Mouse (Mus musculus) adrenal gland, adult 18-20 months (tissue): Measurements from ENCODE around the gene Mybpc2. TPM values are rescaled to one million over a fixed set of nuclear protein-coding genes. Genes with fewer than 3 reads are reported as not detected.

Source experiments
- DNase-seq, 2 experiments: peaks; one replicate each; pipeline ENCODE4 v3.0.0; 2021 to 2022; ENCODE audit warnings: low spot score in 2 of 2
- total RNA-seq, 2 experiments: library from RNA; stranded (reverse); gene quantifications; 1 replicate in 1 of 2; 2 replicates in 1 of 2; pipeline ENCODE4 v1.2.3; 2021

Mybpc2 gene
- total RNA-seq, 2 experiments from 2014 or later = 0.93 TPM; not detected in 1

- DNase-seq = no peak
Measured at GRCm38 (mm10) chr7:44547725-44548124, 23.3 kb upstream of the Mybpc2 start.

DNA sequence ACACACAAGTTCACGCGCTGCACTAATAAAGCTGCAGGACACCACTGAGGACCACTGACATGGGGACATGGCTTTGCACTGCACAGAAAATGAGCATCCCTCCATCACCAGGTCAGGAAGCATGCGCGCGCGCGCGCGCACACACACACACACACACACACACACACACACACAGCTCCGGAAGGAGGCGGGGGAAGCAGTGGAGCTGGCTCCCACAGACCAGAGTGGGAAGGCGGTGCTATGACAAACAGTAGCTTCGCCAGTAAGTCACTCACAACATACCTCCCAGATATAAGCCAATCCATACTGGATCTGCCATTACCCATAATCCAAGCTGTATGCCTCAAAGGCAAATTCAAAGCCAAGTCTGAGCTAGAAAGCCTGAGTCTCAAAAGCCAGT lies 22.6 kb upstream of the Mybpc2 start:
- no peak for DNase-seq

- no peak for DNase-seq
Measured at GRCm38 (mm10) chr7:44546274-44546673, 21.8 kb upstream of the Mybpc2 start.

GRCm38 (mm10) chr7:44543071-44543470 lies 18.6 kb upstream of the Mybpc2 start:
- no peak for DNase-seq

DNA sequence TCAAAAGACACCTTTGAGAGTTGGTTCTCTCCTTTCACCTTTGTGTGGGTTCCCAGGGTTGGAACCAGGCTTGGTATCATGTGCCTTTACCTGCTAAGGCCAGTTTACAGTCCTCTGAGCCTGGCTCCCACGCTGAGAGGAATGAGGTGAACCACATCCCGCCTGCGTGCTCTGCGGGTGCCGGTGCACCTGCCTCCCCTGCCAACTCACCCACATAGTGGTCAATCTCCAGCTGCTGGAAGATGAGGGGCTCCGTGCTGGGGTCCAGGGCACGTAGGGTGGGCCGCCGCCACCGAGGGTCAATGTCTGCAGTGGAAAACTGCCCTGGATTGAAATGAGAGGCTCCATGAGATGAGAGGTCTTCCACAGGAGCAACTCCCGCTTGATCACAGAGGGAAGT lies 18.1 kb upstream of the Mybpc2 start:
- no peak for DNase-seq

- no peak for DNase-seq
Measured at GRCm38 (mm10) chr7:44538756-44539624, 14.5 kb upstream of the Mybpc2 start.

- no peak for DNase-seq
Measured at GRCm38 (mm10) chr7:44537496-44537895, 13.0 kb upstream of the Mybpc2 start.

- no peak for DNase-seq
Measured at GRCm38 (mm10) chr7:44537009-44537408, 12.6 kb upstream of the Mybpc2 start.

GRCm38 (mm10) chr7:44536590-44536968 lies 12.1 kb upstream of the Mybpc2 start:
- no peak for DNase-seq

DNA sequence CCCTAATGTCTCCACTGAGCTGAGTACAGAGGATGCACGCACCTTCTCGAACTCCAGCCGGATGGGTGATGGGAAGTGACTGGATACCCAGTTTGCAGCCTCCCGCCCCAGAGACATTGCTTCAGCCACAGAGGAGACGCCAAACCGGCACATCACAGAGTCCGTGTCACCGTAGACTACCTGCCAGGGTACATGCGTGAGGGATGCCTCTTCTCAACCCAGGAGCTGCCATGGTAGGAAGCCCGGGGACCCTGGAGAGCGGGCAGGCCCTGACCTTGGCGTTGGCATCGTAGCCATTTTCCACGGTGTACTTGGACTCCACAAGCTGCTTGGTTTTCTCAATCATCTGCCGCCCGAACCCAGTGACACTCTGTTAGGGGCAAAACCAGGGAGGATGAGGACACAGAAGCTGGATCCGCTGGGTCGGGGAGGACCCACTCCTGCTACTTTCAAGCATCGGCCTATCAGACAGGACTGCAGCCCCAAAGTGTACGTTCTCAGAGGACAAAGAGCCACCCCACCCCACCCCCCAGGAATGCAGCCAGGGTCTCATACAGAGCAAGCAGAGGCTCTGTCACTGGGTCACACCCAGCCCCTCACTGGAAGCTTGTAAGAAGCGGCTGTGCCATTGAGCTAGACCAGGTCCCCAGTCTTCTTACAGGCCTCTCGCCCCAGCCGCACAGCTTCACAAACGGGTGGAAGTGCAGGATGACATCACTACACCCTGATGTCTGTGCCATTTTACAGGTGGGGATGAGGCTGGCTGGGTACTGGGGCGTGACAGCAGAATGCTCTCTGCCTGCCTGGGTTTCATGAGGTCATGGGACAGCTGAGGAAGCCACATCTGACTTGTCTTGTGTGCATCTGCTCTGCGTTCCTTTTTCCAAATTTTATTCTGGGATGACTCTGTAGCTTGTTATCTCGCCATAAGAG lies 11.5 kb upstream of the Mybpc2 start:
- no peak for DNase-seq

DNA sequence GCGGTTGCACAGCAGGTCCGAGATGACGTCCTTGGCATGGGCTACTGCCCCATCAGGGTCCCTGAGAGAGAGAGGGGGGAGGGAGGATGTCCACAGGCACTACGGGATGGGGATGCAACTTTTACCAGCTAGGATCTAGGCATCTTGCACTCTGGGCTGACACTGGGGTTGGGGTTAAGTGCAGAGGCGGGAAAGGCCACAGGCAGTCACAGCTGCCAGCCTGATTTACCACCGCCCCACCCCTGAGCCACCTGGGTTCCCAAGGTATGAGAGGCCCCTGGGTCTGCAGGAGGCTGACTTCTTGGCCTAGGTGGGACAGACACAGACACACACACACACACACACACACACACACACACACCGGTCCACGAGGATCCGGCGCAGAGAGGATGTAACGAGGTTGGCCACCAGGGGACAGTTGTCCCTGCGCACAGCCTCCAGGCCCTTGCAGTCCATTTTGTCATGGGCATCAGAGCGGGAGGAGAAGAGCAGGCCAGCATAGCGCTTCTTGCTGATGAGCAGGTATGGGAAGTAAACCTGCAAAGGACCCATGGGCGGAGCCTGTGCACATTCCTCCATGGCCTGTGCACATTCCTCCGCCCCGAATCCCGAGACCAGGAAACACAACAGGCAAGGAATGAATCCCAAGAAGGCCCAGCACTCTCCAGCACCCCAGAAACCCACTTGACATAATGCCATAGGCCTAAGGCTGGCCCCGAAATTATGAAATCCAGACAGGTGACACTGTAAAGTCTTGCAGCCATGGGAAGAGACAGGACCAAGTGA lies 10.4 kb upstream of the Mybpc2 start:
- no peak for DNase-seq

GRCm38 (mm10) chr7:44534242-44534641 lies 9.8 kb upstream of the Mybpc2 start:
- DNase-seq = no peak

GRCm38 (mm10) chr7:44533746-44534045 lies 9.2 kb upstream of the Mybpc2 start:
- no peak for DNase-seq

DNA sequence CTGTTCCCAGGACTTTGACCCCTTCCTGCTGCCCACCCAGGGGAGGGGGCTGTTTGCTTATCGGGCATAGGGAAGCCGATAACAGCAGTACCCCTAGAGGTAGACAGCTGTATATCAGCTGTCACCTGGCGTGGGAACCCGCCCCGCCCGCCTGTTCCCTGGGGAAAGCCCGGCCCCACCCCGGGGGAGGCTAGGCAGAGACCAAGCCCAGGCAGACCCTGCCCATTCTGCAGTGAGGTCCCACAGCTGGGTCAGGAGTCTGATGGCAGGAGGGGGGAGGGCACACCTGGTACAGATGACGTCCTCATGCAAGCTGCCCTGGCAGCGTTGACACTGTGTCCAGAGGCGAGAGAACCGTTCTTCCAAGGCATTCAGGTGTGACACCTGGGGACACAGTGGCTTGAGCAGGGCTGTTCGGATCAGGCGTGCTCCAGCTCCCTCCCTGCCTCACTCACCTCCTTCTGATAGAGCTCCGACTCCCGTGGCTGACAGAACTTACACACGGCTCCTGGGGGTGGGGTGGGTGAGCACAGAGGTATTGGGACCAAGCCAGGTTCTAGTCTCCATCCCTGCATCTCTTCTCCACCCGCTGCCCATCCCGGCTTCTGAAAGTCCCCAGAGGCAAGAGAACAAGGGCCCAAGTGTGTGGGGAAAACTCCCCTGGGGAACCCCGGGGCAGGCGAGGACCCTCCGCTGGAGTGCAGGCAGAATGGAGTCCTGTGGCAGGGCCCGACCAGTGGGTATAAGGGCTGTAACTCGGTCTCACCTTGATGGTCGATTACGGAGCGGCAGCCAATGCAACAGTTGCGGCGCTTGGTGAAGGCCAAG lies 8.7 kb upstream of the Mybpc2 start:
- no peak for DNase-seq

- no peak for DNase-seq
Measured at GRCm38 (mm10) chr7:44531946-44532732, 7.7 kb upstream of the Mybpc2 start, which contains the start of gene Spib. Gene Spib (minus strand): TSS chr7:44532071.

- no peak for DNase-seq
Measured at GRCm38 (mm10) chr7:44531207-44531606, 6.8 kb upstream of the Mybpc2 start.

- DNase-seq = no peak
Measured at GRCm38 (mm10) chr7:44530507-44530906, 6.1 kb upstream of the Mybpc2 start.

GRCm38 (mm10) chr7:44529518-44529917 lies 5.1 kb upstream of the Mybpc2 start:
- DNase-seq = no peak
